Mouse (Mus musculus) C2C12 (cell line): Measurements from ENCODE around the gene Adad2.

Experiments used
- CTCF ChIP-seq: IDR thresholded peaks from one replicate; pipeline ENCODE4 v1.5.1; 2011; ENCODE audit not compliant: control insufficient read depth, insufficient read depth, insufficient read length
- MAX ChIP-seq: IDR thresholded peaks from one replicate; pipeline ENCODE4 v1.6.1; 2011; ENCODE audit warnings: mild to moderate bottlenecking, control low read depth
- USF1 ChIP-seq: IDR thresholded peaks from one replicate; pipeline ENCODE4 v1.6.1; 2011; ENCODE audit warnings: low read depth, mild to moderate bottlenecking, control low read depth, moderate library complexity

GRCm38 (mm10) chr8:119590348-119590747 lies 22.2 kb upstream of the Adad2 start:
- TF ChIP-seq MAX (no peak), CTCF (no peak), USF1 (no peak)
